Mouse (Mus musculus) embryonic facial prominence, embryonic 14.5 days (tissue): Measurements from ENCODE around the gene Slc16a10. TPM values are rescaled to one million over a fixed set of nuclear protein-coding genes. Genes with fewer than 3 reads are reported as not detected.

Experiments
- ATAC-seq: fragments of 200-750 bp; cut with Nextera tagmentation; 2 replicates; pipeline ENCODE4 v1.8.0; 2017; ENCODE audit warnings: low read depth, moderate number of reproducible peaks, moderate TSS enrichment
- DNase-seq: peaks from one replicate; pipeline ENCODE4 v3.0.0-alpha.2; 2015; ENCODE audit warnings: low spot score
- H3K27ac ChIP-seq: fragments of 300-500 bp; sonication (generic); replicated peaks from 2 replicates; pipeline ENCODE4 v1.5.1; 2014; ENCODE audit warnings: low read depth, mild to moderate bottlenecking, low read length, moderate library complexity
- H3K27me3 ChIP-seq: fragments of 300-500 bp; sonication (generic); replicated peaks from 2 replicates; pipeline ENCODE4 v1.6.1; 2014; ENCODE audit warnings: low read length; ENCODE audit not compliant: control insufficient read depth, insufficient read depth
- H3K36me3 ChIP-seq: fragments of 300-500 bp; sonication (generic); 2 replicates; pipeline ENCODE4 v1.6.1; 2014; ENCODE audit warnings: low read length, mixed read lengths; ENCODE audit not compliant: control insufficient read depth, insufficient read depth
- H3K4me1 ChIP-seq: fragments of 300-500 bp; sonication (generic); 2 replicates; pipeline ENCODE4 v1.6.1; 2014; ENCODE audit warnings: antibody characterized with exemption, low read length; ENCODE audit not compliant: control insufficient read depth, insufficient read depth
- H3K4me2 ChIP-seq: fragments of 300-500 bp; sonication (generic); 2 replicates; pipeline ENCODE4 v1.6.1; 2014; ENCODE audit warnings: low read depth, mild to moderate bottlenecking, low read length, moderate library complexity, mixed read lengths
- H3K4me3 ChIP-seq: fragments of 300-500 bp; sonication (generic); 2 replicates; pipeline ENCODE4 v1.5.1; 2014; ENCODE audit warnings: low read depth, mild to moderate bottlenecking, low read length
- H3K9ac ChIP-seq: fragments of 300-500 bp; sonication (generic); 2 replicates; pipeline ENCODE4 v1.6.1; 2014; ENCODE audit warnings: low read depth, mild to moderate bottlenecking, low read length, moderate library complexity, mixed read lengths
- H3K9me3 ChIP-seq: fragments of 300-500 bp; sonication (generic); 2 replicates; pipeline ENCODE4 v1.6.1; 2016; ENCODE audit warnings: low read length; ENCODE audit not compliant: control insufficient read depth
- WGBS: fragments of 180-500 bp; shearing (Covaris S2); extraction: QIAGEN DNeasy Blood & Tissue Kit; methylation state at CpG from one replicate; pipeline ENCODE4 v1.1.7; 2014; 5-methylcytosine and 5-hydroxymethylcytosine counted together
- polyA plus RNA-seq: library from polyadenylated mRNA; unstranded; fragments of >200 nt; fragmentation: Nextera tagmentation; extraction: Ambion mirVana; gene quantifications from 2 replicates; pipeline ENCODE4 v1.2.1, GENCODE M21; 2014

Slc16a10 gene
- polyA plus RNA-seq, 1 experiment from 2014 or later: 8.2 TPM

GRCm38 (mm10) chr10:40029610-40030009, 112.4 kb downstream of the Slc16a10 start:
- Histone ChIP-seq H3K4me3 (no peak overlapping the region), H3K9ac (no peak overlapping the region), H3K36me3 (no peaks in the 10 kb centered on the region), H3K27me3 (no peaks in the 10 kb centered on the region), H3K27ac (no peak overlapping the region), H3K4me1 (peaks cover 3% of the 10 kb centered on the region; the same call in 1 of the 2 replicates), H3K9me3 (no peaks in the 10 kb centered on the region), H3K4me2 (no peak overlapping the region)
- DNase-seq: no peak
- WGBS: 72% methylated on average over 2 of the region's 2 CpGs
- ATAC-seq: no peak

- ATAC-seq (no peak), DNase-seq (no peak)
- Histone ChIP-seq H3K9me3 (no peaks in the 10 kb centered on the region), H3K36me3 (no peaks in the 10 kb centered on the region), H3K4me2 (no peak overlapping the region), H3K4me3 (no peak overlapping the region), H3K27ac (no peak overlapping the region), H3K27me3 (0 out of 2 replicates have a peak, but pooled peaks cover 7% of the 10 kb centered on the region), H3K9ac (no peak overlapping the region), H3K4me1 (peaks cover 3% of the 10 kb centered on the region; the same call in 1 of the 2 replicates)
- WGBS: 86% methylated on average over 8 of the region's 8 CpGs
Observed at GRCm38 (mm10) chr10:40028091-40028490, 114.0 kb downstream of the Slc16a10 start.

DNA sequence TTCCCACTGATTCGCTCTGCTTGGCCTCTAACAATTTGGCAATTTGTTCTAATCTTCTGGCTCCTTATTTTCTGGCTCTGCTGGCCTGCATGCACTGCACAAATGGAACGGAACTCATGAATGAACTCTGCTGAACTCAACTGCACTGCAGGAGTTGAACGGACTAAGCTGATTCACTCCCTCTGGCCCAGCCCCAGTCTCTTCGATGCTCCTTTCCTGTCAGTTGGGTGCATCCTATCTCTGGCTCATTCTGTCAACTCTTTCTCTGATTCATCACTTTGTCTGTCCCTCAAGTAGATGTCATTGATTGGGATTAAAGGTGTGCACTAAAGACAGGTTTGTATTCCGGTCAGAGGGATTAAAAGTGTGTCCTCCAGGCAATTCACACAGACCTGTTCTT, 115.5 kb downstream of the Slc16a10 start:
- Histone ChIP-seq H3K27me3 (0 out of 2 replicates have a peak, but pooled peaks cover 8% of the 10 kb centered on the region), H3K36me3 (no peaks in the 10 kb centered on the region), H3K4me2 (no peak overlapping the region), H3K9me3 (no peaks in the 10 kb centered on the region), H3K27ac (no peak overlapping the region), H3K9ac (no peak overlapping the region), H3K4me3 (no peak overlapping the region), H3K4me1 (peaks cover 3% of the 10 kb centered on the region; the same call in 1 of the 2 replicates)
- 89% methylated on average over 5 of the region's 5 CpGs for WGBS
- ATAC-seq (no peak), DNase-seq (no peak)

DNA sequence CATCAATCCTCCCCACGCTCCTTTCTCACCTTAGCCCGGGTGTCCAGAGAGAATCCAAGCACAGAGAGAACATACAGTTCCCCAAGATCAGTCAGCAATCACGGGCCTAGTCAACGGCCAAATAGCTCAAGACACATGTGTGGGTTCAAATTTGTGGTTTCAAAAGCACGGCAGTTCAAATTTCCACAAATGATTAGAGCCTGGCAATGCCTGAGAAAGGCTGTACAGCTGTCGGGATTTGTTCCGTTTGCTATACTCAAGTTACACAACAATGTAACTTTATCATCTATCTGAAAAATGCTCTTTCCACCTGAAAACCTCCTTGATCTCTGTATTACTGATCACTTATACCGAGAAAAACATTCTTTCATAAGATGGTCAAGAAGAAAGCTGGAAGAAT, 116.5 kb downstream of the Slc16a10 start:
- H3K9ac ChIP-seq: peak overlapping the region; percentile 70
- ATAC-seq (peak; percentile 10; the same call in 1 of the 2 replicates), DNase-seq (peak; percentile 53)

DNA sequence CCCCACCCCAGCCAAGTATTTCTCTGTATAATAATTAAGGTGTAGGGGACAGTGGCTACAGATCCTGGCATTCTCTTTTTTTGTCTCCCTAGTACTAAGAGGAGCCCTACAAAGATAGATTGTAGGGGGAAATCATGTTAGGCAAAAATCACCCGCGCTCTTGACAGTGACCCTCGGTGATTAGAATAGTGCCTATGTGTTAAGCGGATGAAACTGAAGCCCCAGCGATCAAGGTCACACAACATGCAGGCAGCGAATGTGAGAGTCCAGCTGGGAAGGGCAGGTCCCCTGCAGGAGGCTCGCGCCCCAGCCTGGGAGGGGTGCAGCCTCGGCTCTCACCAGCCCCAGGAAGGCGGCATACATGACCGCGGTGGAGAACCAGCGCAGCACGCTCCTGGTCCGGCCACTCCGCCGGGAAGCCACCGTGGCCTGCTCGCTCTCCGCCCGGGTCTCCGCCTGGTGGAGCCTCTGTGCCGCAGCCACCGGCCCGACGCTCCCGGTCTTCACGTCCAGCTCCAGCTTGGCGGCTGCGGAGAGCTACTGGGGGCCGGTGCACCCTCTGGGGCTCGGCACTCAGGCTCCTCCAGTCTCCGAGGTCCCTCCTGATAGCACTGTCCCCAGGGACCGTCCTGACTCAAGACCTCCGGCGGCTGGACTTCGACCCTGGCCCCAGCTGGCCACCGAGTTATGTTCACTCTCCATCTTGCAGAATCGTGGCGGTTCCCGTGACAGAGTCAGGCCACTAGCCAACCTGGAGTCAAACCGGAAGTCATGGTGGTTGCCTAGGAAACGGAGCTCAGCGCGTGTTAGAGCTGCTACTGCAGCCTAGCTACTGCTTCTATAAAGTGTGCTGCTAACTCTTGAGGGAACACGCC, 117.3 kb downstream of the Slc16a10 start, which contains the start of gene Mfsd4b1:
TSS of gene Mfsd4b1 (minus strand) at position 715 of the 875 bp plus-strand sequence.
- ATAC-seq: peak; percentile 96
- Histone ChIP-seq H3K4me2 (peak within 1 kb of the TSS; percentile 99), H3K27me3 (0 out of 2 replicates have a peak, but pooled peaks cover 8% of the 10 kb centered on the region), H3K4me3 (peak within 1 kb of the TSS; percentile 65), H3K9ac (peak within 1 kb of the TSS; percentile 70), H3K27ac (peak within 1 kb of the TSS; percentile 33; the same call in 1 of the 2 replicates), H3K36me3 (no peaks in the 10 kb centered on the region), H3K4me1 (peaks cover 3% of the 10 kb centered on the region; the same call in 1 of the 2 replicates), H3K9me3 (no peaks in the 10 kb centered on the region)
- under 1% methylated on average over 24 of the region's 46 CpGs for WGBS
- DNase-seq: peak; percentile 95

More for the DNA sequence above, 116.5 kb downstream of the Slc16a10 start:
- no peak overlapping the region; the same call in 1 of the 2 replicates for H3K27ac ChIP-seq
- H3K4me2 ChIP-seq: peak overlapping the region; percentile 99
- H3K36me3 ChIP-seq: no peaks in the 10 kb centered on the region
- H3K27me3 ChIP-seq: 0 out of 2 replicates have a peak, but pooled peaks cover 8% of the 10 kb centered on the region
- peak overlapping the region; percentile 65 for H3K4me3 ChIP-seq
- WGBS: 25% methylated on average over 8 of the region's 8 CpGs
- H3K9me3 ChIP-seq: no peaks in the 10 kb centered on the region
- peaks cover 3% of the 10 kb centered on the region; the same call in 1 of the 2 replicates for H3K4me1 ChIP-seq

GRCm38 (mm10) chr10:40020401-40020800, 121.7 kb downstream of the Slc16a10 start:
- WGBS: 48% methylated on average over 2 of the region's 2 CpGs
- Histone ChIP-seq H3K9ac (no peak overlapping the region), H3K4me3 (no peak overlapping the region), H3K9me3 (no peaks in the 10 kb centered on the region), H3K36me3 (no peaks in the 10 kb centered on the region), H3K27ac (no peak overlapping the region), H3K27me3 (0 out of 2 replicates have a peak, but pooled peaks cover 8% of the 10 kb centered on the region), H3K4me1 (peaks cover 2% of the 10 kb centered on the region; the same call in 1 of the 2 replicates), H3K4me2 (no peak overlapping the region)
- no peak for ATAC-seq
- peak; percentile 26 for DNase-seq

GRCm38 (mm10) chr10:40019492-40019891, 122.6 kb downstream of the Slc16a10 start:
- ATAC-seq (no peak), DNase-seq (no peak)
- WGBS: 57% methylated on average over 3 of the region's 3 CpGs
- Histone ChIP-seq H3K4me3 (no peak overlapping the region), H3K9me3 (no peaks in the 10 kb centered on the region), H3K4me2 (no peak overlapping the region), H3K27me3 (0 out of 2 replicates have a peak, but pooled peaks cover 8% of the 10 kb centered on the region), H3K27ac (no peak overlapping the region), H3K4me1 (no peaks in the 10 kb centered on the region), H3K36me3 (no peaks in the 10 kb centered on the region), H3K9ac (no peak overlapping the region)

DNA sequence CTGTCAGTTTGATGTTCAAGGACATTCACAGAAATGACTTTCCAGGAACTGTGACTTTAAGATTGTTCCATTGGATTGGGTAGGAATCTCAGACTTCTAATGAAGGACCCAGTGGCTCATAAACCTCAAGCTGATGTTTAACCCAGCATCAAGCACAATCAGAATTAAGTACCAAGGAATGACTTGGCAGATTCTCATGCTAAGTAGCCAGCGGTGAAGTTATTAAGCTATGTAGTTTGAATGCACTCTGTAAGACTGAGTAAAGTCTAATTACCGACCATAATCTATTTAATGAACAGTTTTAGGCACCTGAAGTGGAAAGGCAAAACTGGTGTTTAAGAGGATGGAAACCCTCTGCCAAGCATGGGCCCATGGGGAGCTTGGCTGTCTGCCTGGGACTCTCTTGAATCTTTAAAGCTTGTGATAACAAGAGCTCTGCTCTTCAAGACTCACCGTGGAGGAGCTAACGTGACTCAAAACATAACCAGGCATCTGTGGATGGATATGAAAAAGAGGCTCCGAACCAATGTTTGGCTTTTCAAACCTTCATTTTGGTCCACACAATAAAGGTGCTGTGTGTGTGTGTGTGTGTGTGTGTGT, 123.7 kb downstream of the Slc16a10 start:
- no peak overlapping the region for H3K4me3 ChIP-seq
- WGBS: 84% methylated on average over 5 of the region's 5 CpGs
- no peak for DNase-seq
- H3K4me2 ChIP-seq: no peak overlapping the region
- H3K27me3 ChIP-seq: 0 out of 2 replicates have a peak, but pooled peaks cover 3% of the 10 kb centered on the region
- H3K9ac ChIP-seq: no peak overlapping the region
- H3K4me1 ChIP-seq: no peaks in the 10 kb centered on the region
- no peak overlapping the region for H3K27ac ChIP-seq
- H3K36me3 ChIP-seq: no peaks in the 10 kb centered on the region
- no peaks in the 10 kb centered on the region for H3K9me3 ChIP-seq
- ATAC-seq: no peak
